Mouse (Mus musculus): ENCODE results near the gene Zfp970. TPM values are rescaled to one million over a fixed set of nuclear protein-coding genes. Genes with fewer than 3 reads are reported as not detected.
"Not testable (repeated sequence)": the region's sequence is repeated elsewhere in the genome, so short reads cannot be mapped to it uniquely, and the experiment has no call there.

The Zfp970 gene
- polyA plus RNA-seq, 1 experiment, result 0.43 TPM

DNA sequence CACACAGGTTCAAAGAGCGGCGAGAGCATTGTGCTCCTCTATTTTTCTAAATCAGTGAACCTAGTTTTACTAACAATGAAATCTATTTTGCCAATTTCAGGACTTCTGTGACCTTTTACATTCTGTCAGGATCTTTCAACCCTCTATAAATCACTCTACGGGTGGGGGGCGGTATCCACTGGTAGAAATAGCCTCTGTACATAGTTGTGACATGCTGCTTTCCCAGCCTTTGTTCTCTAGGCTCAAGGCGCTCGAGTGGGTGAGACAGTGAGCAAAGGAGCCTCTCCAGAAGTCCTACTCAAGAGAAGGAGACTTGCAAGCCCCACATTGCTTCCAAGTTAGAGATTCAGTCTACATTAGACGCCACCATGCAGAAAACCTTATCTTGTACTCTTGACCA, 53.8 kb downstream of the Zfp970 start:
- not testable (repeated sequence) for H3K27me3 ChIP-seq (ENCODE audit: control insufficient read depth, insufficient read depth, low read length); H3K4me1 ChIP-seq (ENCODE audit: control insufficient read depth, insufficient read depth, insufficient read length, low read length); H3K27ac ChIP-seq (ENCODE audit: insufficient read depth, low read depth, low read length); H3K4me3 ChIP-seq (ENCODE audit: low read depth, low read length); H3K36me3 ChIP-seq (ENCODE audit: control insufficient read depth, insufficient read depth, low read length)
- 81% methylated on average over 7 of the region's 7 CpGs for WGBS

- not testable (repeated sequence) for H3K27me3 ChIP-seq (ENCODE audit: control insufficient read depth, insufficient read depth, low read length); H3K27ac ChIP-seq (ENCODE audit: insufficient read depth, low read depth, low read length); H3K4me1 ChIP-seq (ENCODE audit: control insufficient read depth, insufficient read depth, insufficient read length, low read length); H3K36me3 ChIP-seq (ENCODE audit: control insufficient read depth, insufficient read depth, low read length); H3K4me3 ChIP-seq (ENCODE audit: low read depth, low read length)
- 85% methylated on average over 1 of the region's 1 CpGs for WGBS
Observed at GRCm38 (mm10) chr2:177518960-177519359, 54.4 kb downstream of the Zfp970 start.

GRCm38 (mm10) chr2:177520035-177520434, 55.5 kb downstream of the Zfp970 start:
- Histone ChIP-seq H3K27ac (ENCODE audit: insufficient read depth, low read depth, low read length) (no peak overlapping the region), H3K27me3 (ENCODE audit: control insufficient read depth, insufficient read depth, low read length) (no peaks in the 10 kb centered on the region), H3K4me1 (ENCODE audit: control insufficient read depth, insufficient read depth, insufficient read length, low read length) (no peaks in the 10 kb centered on the region), H3K36me3 (ENCODE audit: control insufficient read depth, insufficient read depth, low read length) (no peaks in the 10 kb centered on the region), H3K4me3 (ENCODE audit: low read depth, low read length) (no peak overlapping the region)
- TF ChIP-seq CTCF (IDR thresholded peaks at IDR 0.05; ENCODE audit: extremely low read depth, insufficient read length, insufficient replicate concordance, low read depth, low read length), result no peak
- TF ChIP-seq POLR2A (IDR thresholded peaks at IDR 0.05; ENCODE audit: low read depth, low read length), result no peak
- WGBS, result 73% methylated on average over 8 of the region's 8 CpGs

DNA sequence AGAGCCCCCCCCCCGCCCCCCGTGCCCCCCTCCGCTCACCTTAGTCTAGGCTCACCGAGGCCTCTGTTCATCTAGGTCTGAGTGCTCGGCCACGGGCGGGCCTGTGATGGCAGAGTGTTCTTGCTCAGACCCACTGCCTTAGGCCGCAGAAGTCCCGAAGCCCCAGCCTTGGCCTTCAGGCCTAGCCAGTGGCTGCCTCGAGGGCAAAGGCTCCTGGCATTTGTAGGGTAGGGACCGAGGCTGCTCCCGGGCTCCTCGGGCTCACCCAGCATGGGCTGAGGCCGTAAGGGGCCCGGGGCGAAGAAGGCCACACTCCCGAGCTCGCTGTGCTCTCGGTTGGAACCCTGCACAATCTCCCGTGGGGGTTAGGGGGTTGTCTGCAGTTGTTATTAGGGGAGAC, 58.5 kb downstream of the Zfp970 start:
- no peaks in the 10 kb centered on the region for H3K27me3 ChIP-seq (ENCODE audit: control insufficient read depth, insufficient read depth, low read length)
- H3K36me3 ChIP-seq (ENCODE audit: control insufficient read depth, insufficient read depth, low read length), result no peaks in the 10 kb centered on the region
- no peak for TF ChIP-seq POLR2A (IDR thresholded peaks at IDR 0.05; ENCODE audit: low read depth, low read length)
- WGBS, result 90% methylated on average over 20 of the region's 20 CpGs
- no peak overlapping the region for H3K4me3 ChIP-seq (ENCODE audit: low read depth, low read length)
- H3K27ac ChIP-seq (ENCODE audit: insufficient read depth, low read depth, low read length), result no peak overlapping the region
- no peaks in the 10 kb centered on the region for H3K4me1 ChIP-seq (ENCODE audit: control insufficient read depth, insufficient read depth, insufficient read length, low read length)

DNA sequence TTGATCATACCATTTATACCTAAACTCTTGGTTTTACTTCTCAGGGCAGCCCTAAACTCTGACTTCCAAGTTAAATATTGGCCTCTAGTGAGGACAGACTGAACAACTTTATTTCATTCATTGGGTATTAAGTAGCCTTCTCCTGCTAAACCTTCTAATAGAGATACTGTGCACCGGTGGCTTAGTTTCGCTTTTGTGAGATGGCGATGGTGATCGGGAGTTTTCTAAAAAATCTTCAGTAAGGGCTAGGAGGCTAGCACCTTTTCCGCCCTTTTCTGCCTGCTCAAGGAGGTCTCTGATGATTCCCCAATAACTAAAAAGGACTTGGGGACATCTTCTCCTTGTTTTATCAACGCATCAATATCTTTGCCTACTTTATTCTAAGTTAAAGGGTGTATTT, 59.1 kb downstream of the Zfp970 start:
- H3K4me3 ChIP-seq (ENCODE audit: low read depth, low read length); H3K27ac ChIP-seq (ENCODE audit: insufficient read depth, low read depth, low read length); H3K4me1 ChIP-seq (ENCODE audit: control insufficient read depth, insufficient read depth, insufficient read length, low read length); H3K36me3 ChIP-seq (ENCODE audit: control insufficient read depth, insufficient read depth, low read length); H3K27me3 ChIP-seq (ENCODE audit: control insufficient read depth, insufficient read depth, low read length): not testable (repeated sequence)
- WGBS, result 91% methylated on average over 6 of the region's 6 CpGs

- H3K27me3 ChIP-seq (ENCODE audit: control insufficient read depth, insufficient read depth, low read length); H3K36me3 ChIP-seq (ENCODE audit: control insufficient read depth, insufficient read depth, low read length): not testable (repeated sequence)
- WGBS, result 92% methylated on average over 16 of the region's 16 CpGs
Observed at GRCm38 (mm10) chr2:177524171-177524570, 59.6 kb downstream of the Zfp970 start.

More at GRCm38 (mm10) chr2:177524171-177524570, 59.6 kb downstream of the Zfp970 start:
- H3K27ac ChIP-seq (ENCODE audit: insufficient read depth, low read depth, low read length); H3K4me3 ChIP-seq (ENCODE audit: low read depth, low read length); H3K4me1 ChIP-seq (ENCODE audit: control insufficient read depth, insufficient read depth, insufficient read length, low read length): not testable (repeated sequence)

Other genes with a start within 250 kb of the Zfp970 start
- not detected in 2 replicates for gene Gm14409, start 197.7 kb upstream of the Zfp970 start, polyA plus RNA-seq (2012; rRNA removed)
- not detected in 2 replicates for gene Gm14412, start 140.4 kb upstream of the Zfp970 start, polyA plus RNA-seq (2012; rRNA removed)
- gene Gm14418, start 66.4 kb upstream of the Zfp970 start, polyA plus RNA-seq (2012; rRNA removed), result 0.42 TPM in 1 of 2 replicates, not detected in the other
- gene Gm14403, start 33.5 kb downstream of the Zfp970 start, polyA plus RNA-seq (2012; rRNA removed), result 0.15 TPM in 1 of 2 replicates, not detected in the other
- not detected in 2 replicates for gene Gm14406, start 113.5 kb downstream of the Zfp970 start, polyA plus RNA-seq (2012; rRNA removed)